Mouse (Mus musculus) yolk sac, embryonic 10.5 days (tissue): ENCODE measurements at regions not wholly inside any gene's neighbourhood (a gene's known extent, or its start where the extent isn't known, plus 50 kb on each side); places are given as distances from the start of the nearest gene placed in this dataset.
A peak's percentile ranks its signal among the peaks of the same experiment; 100 is the strongest.

Experiments used
- DNase-seq: peaks from one replicate; pipeline ENCODE4 v3.0.0-alpha.2; 2017; ENCODE audit warnings: low spot score

GRCm38 (mm10) chr15:63371328-63372023, 473.5 kb downstream of the Gsdmc2 start:
- no peak for DNase-seq

DNA sequence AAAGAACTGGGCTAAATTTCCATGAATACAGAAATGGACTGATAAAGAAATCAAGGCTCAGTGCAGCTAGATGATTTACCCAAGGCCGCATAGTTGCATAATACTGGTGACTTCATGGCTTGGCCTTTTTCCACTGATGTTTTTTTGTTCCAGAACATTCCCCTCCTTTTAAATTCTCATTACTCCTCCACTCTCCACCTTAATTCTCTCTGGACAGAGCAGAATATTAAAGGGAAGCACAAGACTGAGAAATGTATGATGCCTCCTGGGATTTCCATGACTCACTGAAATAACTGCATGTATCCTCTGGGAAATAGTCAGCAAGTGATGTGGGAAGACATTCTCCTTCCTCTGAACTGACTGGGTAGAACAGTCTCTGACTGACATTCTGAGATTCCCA, 480.5 kb downstream of the Gsdmc2 start:
- no peak for DNase-seq

DNA sequence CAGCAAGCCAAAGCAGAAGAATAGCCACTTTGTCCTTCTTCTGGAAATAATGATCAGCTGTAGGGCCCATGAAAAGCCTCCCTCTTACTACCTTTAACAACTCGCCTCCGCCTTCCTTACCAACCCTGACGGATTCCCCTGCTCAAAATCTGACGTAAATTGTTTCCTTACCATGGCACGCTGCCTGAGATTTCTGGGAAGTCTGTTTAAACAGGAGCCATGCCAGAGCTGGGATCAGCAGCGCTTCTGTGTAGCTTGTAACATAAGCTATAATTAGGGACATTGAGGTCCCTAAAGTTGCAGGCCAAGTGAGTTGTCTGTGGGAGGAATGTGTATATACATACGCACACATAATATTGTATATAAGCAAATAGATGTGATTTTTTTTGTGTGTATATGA, 484.6 kb downstream of the Gsdmc2 start:
- no peak for DNase-seq

GRCm38 (mm10) chr15:63341730-63342129, 503.2 kb downstream of the Gsdmc2 start:
- no peak for DNase-seq

DNA sequence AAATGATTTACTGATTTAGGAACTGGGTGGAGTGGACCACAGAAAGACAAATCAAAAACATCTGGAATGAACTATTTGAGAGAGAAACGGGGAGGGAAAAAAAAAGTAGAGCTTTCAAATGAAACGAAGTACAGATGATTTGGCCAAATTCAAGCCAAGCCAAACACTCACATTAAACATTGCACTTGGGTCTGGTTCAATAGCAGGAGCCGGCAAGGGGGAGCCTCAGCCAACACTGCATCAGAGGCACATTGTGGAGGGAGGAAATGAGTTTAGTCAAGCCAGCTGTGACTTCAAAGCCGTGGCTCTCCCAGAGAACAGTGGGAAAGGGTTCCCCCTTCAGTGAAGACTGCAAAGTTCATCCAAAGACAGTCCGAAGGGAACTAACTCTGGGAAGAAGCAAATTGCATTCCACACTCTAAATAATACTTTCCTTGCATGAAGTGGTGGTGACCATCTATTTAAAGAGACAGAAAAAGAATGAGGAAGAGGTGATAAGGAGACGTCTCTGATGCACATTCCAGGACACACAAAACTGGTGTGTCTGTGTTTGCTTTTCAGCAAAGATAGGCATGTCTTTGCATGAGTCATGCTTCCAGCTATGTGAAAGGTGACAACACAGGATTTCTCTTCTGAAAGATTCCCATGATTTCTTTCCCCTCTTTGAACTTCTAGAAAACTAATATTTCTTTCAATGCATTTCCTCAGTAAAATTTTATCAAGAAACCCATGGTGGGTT, 504.5 kb downstream of the Gsdmc2 start:
- DNase-seq = peak; percentile 50

GRCm38 (mm10) chr15:63319666-63320065, 525.3 kb downstream of the Gsdmc2 start:
- no peak for DNase-seq

DNA sequence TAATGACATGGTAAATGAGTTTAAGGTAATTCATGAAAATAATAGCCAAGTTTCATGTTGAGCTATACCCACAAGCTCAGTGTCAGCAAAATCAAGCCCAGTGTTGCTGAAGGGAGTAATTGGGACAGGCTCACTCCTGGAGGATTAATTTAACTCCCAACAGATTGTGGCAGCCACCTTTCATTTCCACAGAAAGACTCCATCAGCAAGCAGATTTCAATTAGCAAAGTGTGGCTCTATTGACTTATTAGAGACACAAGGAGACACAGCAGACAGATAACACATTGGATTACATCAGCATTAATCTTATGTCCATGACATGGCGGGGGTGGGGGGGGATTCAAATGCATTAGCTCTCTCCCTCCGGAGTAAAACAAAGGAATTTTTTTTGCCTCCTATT, 534.6 kb downstream of the Gsdmc2 start:
- no peak for DNase-seq

DNA sequence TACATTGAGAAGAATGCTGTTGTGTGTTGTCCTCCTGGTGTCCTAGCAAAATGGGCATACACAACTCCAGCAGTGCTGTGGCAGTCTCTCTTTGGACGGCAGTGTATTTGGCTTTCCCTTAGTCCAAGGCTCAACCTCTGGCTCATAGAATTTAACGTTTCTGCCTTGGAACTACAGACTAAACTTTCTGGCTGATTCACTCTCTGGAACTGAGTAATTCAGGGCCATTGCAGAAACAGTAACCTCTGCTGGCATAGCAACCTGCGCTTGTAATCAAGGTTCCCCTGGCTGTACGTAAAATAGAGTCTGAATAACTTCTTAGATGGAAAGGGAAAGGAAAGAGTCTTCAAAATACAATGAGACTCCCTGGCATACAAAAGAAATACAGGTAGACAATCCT, 545.7 kb downstream of the Gsdmc2 start:
- no peak for DNase-seq

DNA sequence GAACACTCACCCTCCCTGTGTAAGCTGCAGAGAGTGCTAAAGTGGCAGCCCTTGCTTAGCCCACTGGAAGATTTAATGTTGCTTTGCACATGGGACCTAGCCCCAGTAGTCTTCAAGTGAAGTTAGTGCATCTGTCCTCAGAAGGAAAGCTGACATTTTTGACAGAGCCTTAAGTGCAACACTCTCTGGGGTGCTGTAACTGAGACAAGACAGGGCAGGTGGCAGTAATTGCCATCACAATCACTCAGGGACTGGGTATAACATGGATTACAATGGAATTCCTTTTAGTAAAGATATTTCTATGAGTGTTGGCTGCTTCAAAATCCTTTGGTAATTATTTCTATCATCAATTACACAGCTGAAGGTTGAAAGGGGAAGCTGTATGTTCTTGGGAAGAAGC, 556.4 kb downstream of the Gsdmc2 start:
- no peak for DNase-seq

- no peak for DNase-seq
Observed at GRCm38 (mm10) chr15:63286026-63286425, 559.0 kb downstream of the Gsdmc2 start.

DNA sequence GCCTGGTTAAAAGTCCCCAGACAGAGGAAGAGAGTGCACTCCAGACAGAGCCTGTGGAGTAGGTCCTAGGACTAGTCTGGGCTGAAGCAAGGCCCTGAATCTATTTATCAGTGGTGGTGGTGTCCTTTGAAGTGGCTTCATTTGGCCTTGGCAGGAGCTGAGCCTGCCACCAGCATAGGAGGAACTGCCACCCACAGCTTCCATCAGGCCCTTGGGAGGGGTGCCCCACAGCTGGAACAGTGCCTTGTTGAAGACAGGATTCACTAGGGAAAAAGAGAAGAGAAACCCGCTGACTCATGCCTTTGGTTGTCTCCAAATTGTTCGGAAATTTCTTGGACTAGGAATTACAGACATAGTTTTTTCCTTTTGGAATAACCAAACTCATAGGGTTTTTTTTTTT, 574.6 kb downstream of the Gsdmc2 start:
- DNase-seq = no peak

- no peak for DNase-seq
Observed at GRCm38 (mm10) chr15:63265845-63266244, 579.1 kb downstream of the Gsdmc2 start.

DNA sequence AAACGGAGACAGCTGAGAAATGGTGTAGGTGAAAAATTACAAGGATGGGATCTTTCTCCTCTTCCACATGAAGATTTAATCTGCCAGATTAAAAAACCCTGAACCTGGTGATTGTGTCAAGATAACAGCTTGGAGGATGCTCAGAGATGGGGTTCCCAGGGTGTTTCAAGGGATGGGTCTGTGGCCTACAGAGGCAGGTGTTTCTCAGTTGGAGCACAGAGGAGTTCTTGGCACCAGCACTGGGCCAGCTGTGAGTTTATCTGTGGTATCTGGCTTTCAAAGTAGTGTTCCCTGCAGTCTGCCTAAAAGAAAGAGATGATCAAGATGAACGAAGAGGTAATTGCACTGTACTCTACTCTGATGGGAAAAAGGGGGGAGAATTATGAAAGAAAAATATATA, 589.2 kb downstream of the Gsdmc2 start:
- no peak for DNase-seq

GRCm38 (mm10) chr15:63252781-63253340, 592.1 kb downstream of the Gsdmc2 start:
- DNase-seq = no peak

DNA sequence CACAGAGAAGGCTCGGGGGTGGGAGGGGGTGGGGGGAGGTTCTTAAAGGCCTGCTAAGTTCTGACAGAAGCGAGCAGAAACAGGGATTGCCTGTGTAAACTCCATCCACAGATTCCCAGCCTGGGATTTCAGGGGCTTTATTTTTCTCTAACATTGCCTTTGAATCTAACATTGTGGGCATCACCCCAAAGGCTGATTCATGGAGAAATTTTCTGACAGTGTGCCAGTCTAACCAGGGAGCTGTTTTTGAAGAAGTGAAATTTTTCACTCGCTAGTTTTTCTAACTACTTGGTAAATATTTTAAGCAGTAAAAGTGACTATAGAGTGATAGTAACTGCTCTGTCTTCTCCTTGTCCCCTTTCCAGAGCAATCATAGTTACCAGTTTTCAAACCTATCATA, 606.4 kb downstream of the Gsdmc2 start:
- no peak for DNase-seq

DNA sequence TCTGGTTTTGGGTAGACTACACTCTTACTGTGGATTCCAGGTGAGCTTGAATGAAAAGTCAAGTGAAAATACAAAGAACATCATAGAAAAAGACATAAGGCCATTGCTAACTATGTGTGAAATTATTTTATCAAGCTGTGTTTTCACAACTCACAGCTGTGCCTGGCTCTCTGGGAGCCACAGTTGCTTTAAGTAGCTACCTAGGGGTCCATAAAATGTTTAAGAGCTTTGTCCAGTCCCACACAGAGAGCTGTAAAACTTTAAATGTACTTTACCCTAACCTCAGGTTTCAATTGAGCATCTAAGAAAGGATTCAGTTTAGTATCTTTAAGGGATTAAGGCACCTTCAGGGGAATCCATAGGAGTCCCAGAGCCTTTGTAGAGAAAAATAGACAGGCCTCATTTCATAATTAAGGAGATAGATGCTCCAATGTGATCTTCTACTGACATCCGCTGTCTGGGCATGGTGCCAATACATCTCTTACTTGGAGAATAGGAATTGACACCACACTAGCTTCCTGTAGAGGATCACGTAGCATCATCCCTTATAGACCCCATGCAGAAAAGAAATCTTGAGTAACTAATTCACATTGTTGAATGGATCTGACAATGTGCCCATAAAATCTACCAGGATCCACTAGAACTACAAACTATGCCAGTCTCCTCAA, 626.5 kb downstream of the Gsdmc2 start:
- no peak for DNase-seq

DNA sequence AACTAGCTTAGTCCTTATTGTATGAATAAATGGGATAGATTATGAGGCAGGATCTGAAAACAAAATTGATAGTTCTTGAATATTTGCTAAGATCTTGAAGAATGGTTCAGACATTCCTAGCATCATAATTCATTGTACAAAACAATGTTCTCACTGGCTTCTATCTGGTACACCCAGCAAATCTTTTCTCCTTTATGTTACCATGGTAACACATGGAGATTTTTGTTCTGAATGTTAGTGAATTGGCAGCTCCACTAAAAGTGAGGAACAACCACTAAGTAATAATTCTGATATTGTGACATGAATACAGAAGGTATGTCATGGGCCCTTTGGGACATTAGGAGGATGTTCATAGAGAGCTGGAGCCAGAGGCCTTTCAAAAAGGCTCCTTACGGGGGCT, 639.8 kb downstream of the Gsdmc2 start:
- DNase-seq = no peak

- no peak for DNase-seq
Observed at GRCm38 (mm10) chr15:63195031-63195430, 649.9 kb downstream of the Gsdmc2 start.

- no peak for DNase-seq
Observed at GRCm38 (mm10) chr15:63194492-63194797, 650.5 kb downstream of the Gsdmc2 start.

DNA sequence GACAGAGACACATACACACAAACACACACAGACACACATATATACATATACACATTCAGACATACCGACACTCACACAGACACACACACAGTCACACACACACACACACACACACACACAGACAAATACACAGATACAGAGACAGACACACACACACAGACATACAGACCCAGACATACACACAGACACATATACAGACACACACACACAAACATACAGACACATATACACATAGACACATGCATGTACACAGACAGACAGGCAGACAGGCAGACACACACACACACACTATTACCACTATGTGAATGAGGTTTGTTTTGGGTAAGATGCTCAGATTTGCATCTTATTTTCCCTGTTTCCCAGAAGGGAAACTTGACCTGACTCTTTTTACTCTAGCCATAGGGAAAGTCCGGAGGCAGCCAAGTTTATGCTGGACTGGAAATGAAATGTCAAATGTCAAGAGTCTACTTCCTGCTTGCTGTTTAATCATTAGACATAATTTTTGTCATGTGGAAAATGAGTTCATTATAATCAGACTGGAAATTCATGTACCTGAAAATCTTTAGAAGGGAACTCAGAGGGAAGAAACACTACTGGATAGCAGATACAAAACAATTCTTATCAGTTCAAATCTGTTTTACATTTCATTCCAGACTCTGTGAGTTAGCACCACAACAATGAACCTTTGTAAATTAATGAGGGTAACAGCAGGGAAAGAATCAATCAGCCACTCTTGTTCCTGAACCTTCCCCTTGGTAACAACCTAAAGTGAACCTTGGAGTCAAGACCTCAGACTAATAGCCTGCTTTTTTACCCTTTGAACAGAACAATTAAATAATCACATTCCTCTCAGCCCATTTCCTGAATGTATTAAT, 651.1 kb downstream of the Gsdmc2 start:
- DNase-seq = no peak

DNA sequence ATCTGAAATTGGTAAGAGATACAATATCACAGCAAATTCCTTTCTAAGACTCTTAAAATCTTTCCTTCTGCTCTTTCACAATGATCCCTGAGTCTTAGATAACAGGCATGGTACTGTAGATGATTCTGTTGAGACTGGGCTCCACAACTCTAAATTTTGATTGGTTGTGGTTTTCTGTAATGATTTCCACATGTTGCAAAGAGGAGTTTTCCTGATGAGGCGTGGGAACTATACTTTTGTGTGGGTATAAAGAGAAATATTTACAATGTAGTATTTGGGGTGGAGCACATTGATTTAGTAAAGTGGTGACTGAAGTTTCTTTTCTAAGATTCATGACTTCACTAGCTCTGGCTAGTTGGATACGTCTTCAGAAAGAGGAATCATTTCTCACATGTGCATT, 653.2 kb downstream of the Gsdmc2 start:
- no peak for DNase-seq

GRCm38 (mm10) chr15:63190086-63190485, 654.9 kb downstream of the Gsdmc2 start:
- DNase-seq = no peak
